Mouse (Mus musculus) stomach, adult 2 months (tissue): ENCODE data around the gene Nfat5. TPM values are rescaled to one million over a fixed set of nuclear protein-coding genes. Genes with fewer than 3 reads are reported as not detected.

ENCODE experiments used
- polyA plus RNA-seq: library from polyadenylated mRNA; depleted of rRNA; stranded (reverse); fragments of >200 nt; gene quantifications from 2 replicates; pipeline ENCODE4 v1.2.3, GENCODE M21; 2012; rRNA removed

Nfat5 gene
- polyA plus RNA-seq: 1.6 and 3.1 TPM in 2 replicates

DNA sequence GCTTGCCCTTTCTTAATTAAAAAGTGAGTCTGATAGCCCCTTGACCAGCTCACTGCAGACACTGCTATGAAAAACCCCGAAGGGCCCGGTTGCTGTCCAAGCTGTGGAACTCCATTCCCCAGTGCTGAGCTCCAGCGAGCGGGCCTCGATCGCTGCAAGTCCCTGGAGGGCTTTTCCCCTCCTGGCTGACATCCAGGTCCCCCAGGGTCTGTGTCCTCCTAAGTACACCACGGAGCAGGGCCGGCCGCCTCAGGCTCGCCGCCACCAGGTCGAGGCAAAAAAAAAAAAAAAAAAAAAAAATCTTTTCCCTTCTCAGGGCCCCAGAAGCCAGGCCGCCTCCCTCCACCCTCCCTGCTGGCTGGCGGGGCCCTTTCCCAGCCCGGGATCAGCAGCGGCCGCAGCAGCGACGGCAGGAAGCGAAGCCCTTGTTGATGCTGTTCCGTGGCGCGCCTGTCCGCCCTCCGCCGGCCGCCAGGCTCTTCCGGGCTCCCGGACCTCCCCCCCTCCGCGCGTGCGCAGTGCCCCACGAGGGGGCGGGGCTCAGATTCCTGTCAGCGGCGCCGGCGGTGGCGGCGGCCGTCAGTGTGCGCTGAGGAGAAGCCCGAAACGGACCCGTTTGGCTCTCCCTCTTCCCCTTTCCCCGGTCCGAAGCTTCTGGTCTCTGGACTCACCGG is at the start of gene Nfat5:
Nfat5 (plus strand) TSS at position 543 of the 674 bp plus-strand sequence.

GRCm38 (mm10) chr8:107403038-107403781 is 109.9 kb downstream of the Nfat5 start, which contains the start of gene Nqo1:
Gene Nqo1, minus strand, starts transcription at chr8:107403206.

DNA sequence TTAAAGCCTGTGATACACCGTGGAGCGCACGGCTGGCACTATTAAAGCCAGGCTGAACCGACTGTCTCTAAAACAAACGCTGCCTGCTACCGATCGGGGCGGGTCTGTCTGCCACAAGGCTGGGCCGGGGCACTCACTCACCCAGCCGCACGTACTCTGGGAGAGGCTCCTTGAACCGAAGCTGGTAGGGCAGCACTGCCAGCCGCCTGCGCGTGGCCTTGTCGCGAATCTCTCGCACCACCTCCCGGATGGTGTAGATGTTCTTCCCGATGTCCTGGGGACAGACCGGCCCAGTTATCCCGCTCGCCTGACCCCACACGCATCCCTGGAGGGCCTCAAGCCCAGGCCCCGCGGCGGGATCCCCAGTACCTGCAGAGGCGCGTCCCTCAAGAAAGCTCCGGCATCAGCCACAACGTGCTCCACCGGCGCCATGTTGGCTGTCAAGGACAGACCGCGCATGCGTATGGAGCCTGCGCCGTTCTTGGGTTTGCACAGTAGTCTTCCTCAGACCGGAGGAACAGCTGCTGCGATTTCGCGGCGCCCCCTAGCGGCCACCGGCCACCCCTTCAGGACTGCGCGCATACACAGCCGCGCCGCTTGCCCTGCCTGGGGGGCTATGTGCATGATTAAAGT is 131.4 kb downstream of the Nfat5 start, which contains the start of gene Nob1:
Nob1 (minus strand) TSS at position 455 of the 633 bp plus-strand sequence.

Other genes with a start within 250 kb of the Nfat5 start
- 19.6 and 51.1 TPM in 2 replicates for gene Pdf, start 244.9 kb upstream of the Nfat5 start, polyA plus RNA-seq
- 11.1 and 12.2 TPM in 2 replicates for gene Cog8, start 236.8 kb upstream of the Nfat5 start, polyA plus RNA-seq
- gene Nip7, start 236.6 kb upstream of the Nfat5 start, polyA plus RNA-seq: 7.9 and 11.7 TPM in 2 replicates
- gene Tmed6, start 227.8 kb upstream of the Nfat5 start, polyA plus RNA-seq: 58.4 and 82.4 TPM in 2 replicates
- gene Terf2, start 196.9 kb upstream of the Nfat5 start, polyA plus RNA-seq: 2.3 and 3.8 TPM in 2 replicates
- gene Cyb5b, start 142.8 kb upstream of the Nfat5 start, polyA plus RNA-seq: 21.7 and 23.5 TPM in 2 replicates
- gene Nqo1, start 109.7 kb downstream of the Nfat5 start, polyA plus RNA-seq: 103 and 199 TPM in 2 replicates
- 9.3 and 11.5 TPM in 2 replicates for gene Nob1, start 131.6 kb downstream of the Nfat5 start, polyA plus RNA-seq
- gene Wwp2, start 142.9 kb downstream of the Nfat5 start, polyA plus RNA-seq: 15.1 and 16.3 TPM in 2 replicates